Mouse (Mus musculus) adrenal gland, adult 2 months (tissue): ENCODE measurements around the gene Ranbp17. TPM values are rescaled to one million over a fixed set of nuclear protein-coding genes. Genes with fewer than 3 reads are reported as not detected.

Experiments
- DNase-seq: peaks from one replicate; pipeline ENCODE4 v3.0.0; 2021
- polyA plus RNA-seq: library from polyadenylated mRNA; depleted of rRNA; stranded (reverse); fragments of >200 nt; gene quantifications from 2 replicates; pipeline ENCODE4 v1.2.3, GENCODE M21; 2012; rRNA removed
- total RNA-seq, 2 experiments: library from RNA; stranded (reverse); gene quantifications; 2 replicates each; pipeline ENCODE4 v1.2.3; 2021

Gene Ranbp17
- total and polyA plus RNA-seq, 3 experiments: 0.36 to 5.3 (median 2.7) TPM

GRCm38 (mm10) chr11:33196447-33197132, 317.0 kb downstream of the Ranbp17 start:
- DNase-seq: no peak

- DNase-seq: no peak
Measured at GRCm38 (mm10) chr11:33195531-33196446, 317.8 kb downstream of the Ranbp17 start.

GRCm38 (mm10) chr11:33195061-33195460, 318.5 kb downstream of the Ranbp17 start:
- no peak for DNase-seq

GRCm38 (mm10) chr11:33193695-33194094, 319.9 kb downstream of the Ranbp17 start:
- DNase-seq: no peak

- DNase-seq: no peak
Measured at GRCm38 (mm10) chr11:33181804-33182203, 331.7 kb downstream of the Ranbp17 start.

GRCm38 (mm10) chr11:33180701-33181116, 332.8 kb downstream of the Ranbp17 start:
- DNase-seq: no peak

- no peak for DNase-seq
Measured at GRCm38 (mm10) chr11:33179802-33180201, 333.7 kb downstream of the Ranbp17 start.

- DNase-seq: peak; percentile 35
Measured at GRCm38 (mm10) chr11:33176525-33177245, 336.9 kb downstream of the Ranbp17 start.

GRCm38 (mm10) chr11:33175768-33176167, 337.8 kb downstream of the Ranbp17 start:
- no peak for DNase-seq

GRCm38 (mm10) chr11:33170489-33170888, 343.1 kb downstream of the Ranbp17 start:
- peak; percentile 57 for DNase-seq

GRCm38 (mm10) chr11:33162998-33163506, 350.5 kb downstream of the Ranbp17 start, which contains the start of gene Npm1:
TSS of gene Npm1 (minus strand) at chr11:33163206.
- DNase-seq: peak; percentile 100

GRCm38 (mm10) chr11:33162211-33162997, 351.1 kb downstream of the Ranbp17 start:
- DNase-seq: peak; percentile 82

Other genes starting within 250 kb of the Ranbp17 start
- under 1 TPM in 1 of 2 experiments, not detected in 1; 0.76 TPM for gene Gm12117, start 237.0 kb downstream of the Ranbp17 start, total RNA-seq
- not detected in 2 replicates for gene Gm12117, start 237.0 kb downstream of the Ranbp17 start, polyA plus RNA-seq
- gene Gabrp, start 65.2 kb upstream of the Ranbp17 start, total RNA-seq: not detected
- gene Gabrp, start 65.2 kb upstream of the Ranbp17 start, polyA plus RNA-seq: not detected in 2 replicates
- gene D130052B06Rik, start 85.6 kb upstream of the Ranbp17 start, total RNA-seq: not detected
- gene D130052B06Rik, start 85.6 kb upstream of the Ranbp17 start, polyA plus RNA-seq: not detected in 2 replicates